Mouse (Mus musculus): ENCODE measurements around the gene B3gat2.

DNA sequence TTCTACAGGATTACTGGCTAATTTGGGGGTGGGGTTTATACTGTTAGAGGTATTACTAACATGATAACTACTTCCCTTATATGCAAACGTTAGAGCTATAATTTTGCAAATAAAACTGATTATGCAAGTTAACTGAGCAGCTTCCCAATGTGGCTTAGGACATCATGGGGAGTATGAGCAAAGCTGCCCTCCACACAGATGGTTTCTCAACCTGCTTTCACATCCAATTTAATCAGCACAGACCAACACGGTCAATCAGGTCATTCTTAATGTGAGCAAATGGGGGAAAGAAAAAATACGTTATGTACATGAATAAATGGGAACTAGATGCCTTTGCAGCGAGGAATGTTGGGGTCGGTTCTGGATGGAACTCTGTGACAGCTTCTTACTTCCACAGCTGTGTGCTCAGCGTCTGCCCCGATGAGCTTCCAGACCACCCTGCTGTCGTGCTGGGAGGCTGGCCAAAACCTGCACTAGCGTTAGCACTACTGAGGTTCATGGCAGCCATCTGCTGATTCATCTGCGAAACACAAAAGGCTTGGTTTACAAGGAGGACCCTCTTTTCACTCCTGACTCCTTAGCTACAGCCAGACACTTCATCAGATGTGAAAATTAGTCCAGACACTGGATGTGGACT lies 84.6 kb downstream of the B3gat2 start:
- TF ChIP-seq EP300 (IDR thresholded peaks at IDR 0.05; ENCODE audit: insufficient read depth, low read depth, low read length) (no peak), CTCF (IDR thresholded peaks at IDR 0.05; ENCODE audit: low read depth, low read length) (no peak), POLR2A (IDR thresholded peaks at IDR 0.05; ENCODE audit: insufficient read depth, low read length) (no peak)

Measured in ES-Bruce4 (cell line).